In the genomic region with DNA sequence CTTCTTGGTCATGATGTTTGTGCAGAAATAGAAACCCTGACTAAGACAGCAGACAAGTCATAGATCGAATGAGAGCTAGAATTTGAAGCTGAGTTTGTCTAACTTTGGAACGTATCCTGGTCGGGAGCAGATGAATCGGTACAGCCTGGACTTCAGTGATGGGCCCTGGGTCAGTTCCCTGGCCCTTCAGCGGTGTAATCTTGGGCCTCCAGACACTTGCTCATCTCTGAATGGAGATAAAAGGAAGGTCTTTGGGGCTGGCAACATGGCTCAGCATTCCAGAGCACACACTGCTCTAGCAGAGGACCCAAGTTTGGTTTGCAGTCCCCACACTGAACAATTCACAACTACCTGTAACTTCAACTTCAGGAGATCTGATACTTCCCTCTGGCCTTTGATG, we compare ENCODE assay signal across 20 mouse cellular contexts. TPM values are rescaled to one million over a fixed set of nuclear protein-coding genes. Genes with fewer than 3 reads are reported as not detected.
"Had no signal": no experiment of that assay in that cellular context is flagged by ENCODE, and none has a peak within 500 bp of the region (broad histone marks: within the 10 kb centered on the region; RNA-seq: fewer than 3 reads in every experiment).

No protein-coding gene starts in this region.

- H3K4me1 ChIP-seq: limb, embryonic 15.5 days; megakaryocyte, embryonic 14.5 days; midbrain, embryonic 15.5 days; neural tube, embryonic 12.5 days had no signal

- H3K36me3 ChIP-seq: limb, embryonic 15.5 days; midbrain, embryonic 15.5 days; neural tube, embryonic 12.5 days had no signal

- H3K27me3 ChIP-seq: limb, embryonic 15.5 days; midbrain, embryonic 15.5 days; neural tube, embryonic 12.5 days had no signal

- H3K9ac ChIP-seq: limb, embryonic 15.5 days; lung, embryonic 14.5 days; midbrain, embryonic 15.5 days; neural tube, embryonic 12.5 days had no signal

- DNase-seq: kidney, adult 18-20 months; kidney, postnatal 14 days; lung, embryonic 14.5 days; lung, postnatal 10 days; thymus, adult 18-20 months; thymus, postnatal 14 days had no signal

- H3K4me3 ChIP-seq: left cerebral cortex, adult 2 months; limb, embryonic 15.5 days; megakaryocyte, embryonic 14.5 days; midbrain, embryonic 15.5 days; neural tube, embryonic 12.5 days had no signal

- H3K27ac ChIP-seq: left cerebral cortex, adult 2 months; limb, embryonic 15.5 days; macrophage; midbrain, embryonic 15.5 days; neural tube, embryonic 12.5 days had no signal

- H3K4me2 ChIP-seq: limb, embryonic 15.5 days; lung, embryonic 14.5 days; midbrain, embryonic 11.5 days; midbrain, embryonic 15.5 days; neural tube, embryonic 12.5 days had no signal

- ATAC-seq: midbrain, embryonic 15.5 days had no signal

- H3K9me3 ChIP-seq: limb, embryonic 15.5 days; midbrain, embryonic 15.5 days; neural tube, embryonic 12.5 days had no signal

RNA-seq across cellular contexts. Expression of gene Gm853, which starts 20.8 kb away (rescaled TPM):
- total RNA-seq: layer of hippocampus, postnatal 25 days; left cerebral cortex, adult 2 months; left cerebral cortex, postnatal 14 days; monocyte, adult 5-6 weeks; neutrophil, adult 5-6 weeks had no signal
- polyA plus RNA-seq: kidney, embryonic 14.5 days; limb, embryonic 11.5 days; limb, embryonic 15.5 days; lung, embryonic 14.5 days; macrophage; midbrain, embryonic 11.5 days; neural tube, embryonic 12.5 days; stomach, embryonic 14.5 days had no signal

RNA-seq across cellular contexts. Expression of gene Serinc2, which starts 36.0 kb away (rescaled TPM):
- total RNA-seq: monocyte, adult 5-6 weeks; neutrophil, adult 5-6 weeks had no signal
- polyA plus RNA-seq: macrophage had no signal
